Mouse (Mus musculus) bone marrow macrophage, adult 2 months (primary cell): ENCODE results near the gene Foxs1. TPM values are rescaled to one million over a fixed set of nuclear protein-coding genes. Genes with fewer than 3 reads are reported as not detected.

Experiments
- H3K27ac ChIP-seq: 2 replicates; pipeline ENCODE4 v1.5.1; 2012; ENCODE audit warnings: low read depth, low read length; ENCODE audit not compliant: insufficient read depth
- H3K4me1 ChIP-seq: 2 replicates; pipeline ENCODE4 v1.6.1; 2012; ENCODE audit warnings: low read length; ENCODE audit not compliant: control insufficient read depth, insufficient read depth
- H3K4me3 ChIP-seq: 2 replicates; pipeline ENCODE4 v1.5.1; 2012; ENCODE audit warnings: mild to moderate bottlenecking, low read length, moderate library complexity; ENCODE audit not compliant: insufficient read depth
- CTCF ChIP-seq: IDR thresholded peaks from 2 replicates; pipeline ENCODE4 v1.5.1; 2012; ENCODE audit warnings: low read depth, mild to moderate bottlenecking, low read length, moderate library complexity
- POLR2A ChIP-seq: IDR thresholded peaks from 2 replicates; pipeline ENCODE4 v1.6.1; 2012; ENCODE audit warnings: mild to moderate bottlenecking, low read depth, low read length, borderline replicate concordance
- polyA plus RNA-seq: library from polyadenylated mRNA; stranded (reverse); fragments of >200 nt; gene quantifications from 2 replicates; pipeline ENCODE4 v1.2.4, GENCODE M21; 2012; ENCODE audit not compliant: missing spikeins, insufficient read depth, insufficient read length

Gene Foxs1
- polyA plus RNA-seq, 1 experiment = not detected

DNA sequence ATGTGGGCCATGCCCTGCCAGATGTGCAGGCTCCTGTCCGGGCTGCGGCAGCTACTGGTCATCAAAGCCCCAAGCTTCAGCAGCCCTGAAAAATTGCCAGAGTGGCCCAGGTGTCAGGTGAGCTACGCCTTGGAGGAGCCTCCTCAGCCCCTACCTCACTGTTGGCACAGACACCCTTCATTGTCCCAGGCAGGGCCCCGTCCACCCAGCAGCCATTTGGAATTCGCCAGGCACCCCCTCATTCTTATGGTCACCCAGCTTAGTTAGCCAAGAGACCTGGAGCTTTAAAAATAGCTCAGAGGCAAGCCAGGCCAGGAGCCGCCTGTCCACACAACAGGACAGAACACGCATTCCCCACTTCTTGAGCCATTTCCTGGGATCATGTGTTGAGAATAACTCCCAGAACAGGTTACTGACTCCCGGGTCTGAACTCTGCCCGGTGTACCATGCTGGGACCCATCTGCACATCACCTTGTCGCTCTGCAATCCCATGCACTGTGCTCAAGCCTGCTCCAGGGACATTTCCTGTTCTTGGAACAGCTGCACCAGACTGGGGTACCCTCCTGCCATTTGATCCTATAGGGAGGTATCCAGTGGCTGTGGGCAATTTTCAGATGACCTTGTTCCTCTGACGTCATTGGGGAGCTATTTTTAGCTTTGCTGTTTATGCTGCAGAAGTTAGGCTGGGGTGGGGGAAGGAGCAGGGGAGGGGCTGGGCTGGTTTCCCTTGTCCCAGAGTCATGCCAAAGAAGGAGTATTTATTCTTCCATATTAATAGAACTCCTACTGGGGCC is 27.8 kb downstream of the Foxs1 start:
- TF ChIP-seq POLR2A (no peak), CTCF (no peak)
- no peak overlapping the region for H3K4me3 ChIP-seq
- H3K27ac ChIP-seq = peak overlapping the region; percentile 82
- peaks cover 47% of the 10 kb centered on the region for H3K4me1 ChIP-seq

GRCm38 (mm10) chr2:152904127-152904643 is 28.8 kb downstream of the Foxs1 start:
- no peak overlapping the region for H3K4me3 ChIP-seq
- H3K27ac ChIP-seq = peak overlapping the region; percentile 82
- TF ChIP-seq POLR2A (no peak), CTCF (no peak)
- H3K4me1 ChIP-seq = peaks cover 47% of the 10 kb centered on the region

GRCm38 (mm10) chr2:152903586-152903985 is 29.4 kb downstream of the Foxs1 start:
- peak overlapping the region; percentile 82 for H3K27ac ChIP-seq
- TF ChIP-seq CTCF (no peak), POLR2A (no peak)
- peaks cover 47% of the 10 kb centered on the region for H3K4me1 ChIP-seq
- H3K4me3 ChIP-seq = no peak overlapping the region

DNA sequence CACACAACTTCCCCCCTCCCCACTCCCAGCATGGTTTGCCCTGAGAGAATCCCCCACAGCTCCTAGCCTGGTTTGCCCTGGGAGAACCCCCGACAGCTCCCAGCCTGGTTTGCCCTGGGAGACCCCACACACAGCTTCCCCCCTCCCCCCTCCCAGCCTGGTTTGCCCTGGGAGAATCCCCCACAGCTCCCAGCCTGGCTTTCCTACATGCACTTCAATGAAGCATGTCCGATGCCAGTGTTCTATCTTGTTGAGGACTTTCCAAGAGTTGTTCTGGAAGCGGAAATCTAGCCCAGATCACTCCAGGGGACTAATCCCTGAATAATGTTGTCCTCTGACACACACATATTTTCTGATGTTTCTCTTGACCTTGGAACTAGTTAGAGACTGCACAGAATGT is 30.4 kb downstream of the Foxs1 start:
- Histone ChIP-seq H3K4me3 (no peak overlapping the region), H3K27ac (no peak overlapping the region), H3K4me1 (peaks cover 43% of the 10 kb centered on the region)
- TF ChIP-seq CTCF (no peak), POLR2A (no peak)

DNA sequence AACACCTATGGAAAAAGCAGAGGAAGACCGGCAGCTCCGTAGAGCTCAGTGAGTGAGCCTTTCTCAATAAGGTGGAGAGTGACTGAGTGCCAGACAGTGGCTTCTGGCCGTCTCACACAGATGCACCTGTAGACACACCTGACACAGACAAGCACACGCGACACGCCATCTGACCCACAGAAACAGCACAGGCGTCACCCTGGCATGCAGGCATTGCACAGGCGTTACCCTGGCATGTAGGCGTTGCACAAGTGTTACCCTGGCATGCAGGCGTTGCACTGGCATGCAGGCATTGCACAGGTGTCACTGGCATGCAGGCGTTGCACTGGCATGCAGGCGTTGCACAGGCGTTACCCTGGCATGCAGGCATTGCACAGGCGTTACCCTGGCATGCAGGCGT is 31.7 kb downstream of the Foxs1 start:
- peaks cover 37% of the 10 kb centered on the region for H3K4me1 ChIP-seq
- no peak overlapping the region for H3K4me3 ChIP-seq
- TF ChIP-seq CTCF (no peak), POLR2A (no peak)
- H3K27ac ChIP-seq = no peak overlapping the region

GRCm38 (mm10) chr2:152899011-152899410 is 34.0 kb downstream of the Foxs1 start:
- TF ChIP-seq CTCF = no peak
- no peak for TF ChIP-seq POLR2A
- no peak overlapping the region for H3K4me3 ChIP-seq
- H3K4me1 ChIP-seq = peaks cover 17% of the 10 kb centered on the region
- no peak overlapping the region for H3K27ac ChIP-seq

GRCm38 (mm10) chr2:152896926-152897325 is 36.1 kb downstream of the Foxs1 start:
- Histone ChIP-seq H3K4me1 (peaks cover under 1% of the 10 kb centered on the region; the same call in 1 of the 2 replicates), H3K27ac (no peak overlapping the region), H3K4me3 (no peak overlapping the region)
- TF ChIP-seq POLR2A (no peak), CTCF (no peak)

GRCm38 (mm10) chr2:152895834-152896233 is 37.2 kb downstream of the Foxs1 start:
- Histone ChIP-seq H3K27ac (no peak overlapping the region), H3K4me1 (no peaks in the 10 kb centered on the region), H3K4me3 (no peak overlapping the region)
- no peak for TF ChIP-seq POLR2A
- TF ChIP-seq CTCF = no peak

DNA sequence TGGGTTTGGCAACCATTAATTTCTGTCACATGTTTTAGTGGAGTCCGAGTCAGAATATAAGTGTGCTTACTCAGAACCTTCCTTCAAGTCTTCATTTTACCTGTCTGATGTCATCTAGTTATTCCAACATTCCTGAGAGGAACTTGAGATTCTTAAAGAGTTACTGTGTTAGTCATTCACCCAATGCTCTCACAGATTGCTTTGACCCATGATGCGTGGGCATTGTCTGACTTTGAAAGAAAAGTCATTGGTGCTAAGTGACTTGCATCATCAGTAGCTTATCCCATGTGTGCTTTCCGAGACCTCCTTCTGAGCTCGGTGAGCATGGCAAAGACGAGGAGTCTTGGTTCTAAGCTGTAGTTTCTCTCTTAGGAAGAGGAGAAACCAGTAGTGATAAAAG is 44.2 kb downstream of the Foxs1 start:
- no peak for TF ChIP-seq CTCF
- no peak for TF ChIP-seq POLR2A
- H3K27ac ChIP-seq = no peak overlapping the region
- H3K4me3 ChIP-seq = no peak overlapping the region
- no peaks in the 10 kb centered on the region for H3K4me1 ChIP-seq

- Histone ChIP-seq H3K27ac (no peak overlapping the region), H3K4me1 (no peaks in the 10 kb centered on the region), H3K4me3 (no peak overlapping the region)
- TF ChIP-seq POLR2A (no peak), CTCF (no peak; the same call in 1 of the 2 replicates)
Measured at GRCm38 (mm10) chr2:152887230-152887629, 45.8 kb downstream of the Foxs1 start.
